Mouse (Mus musculus) midbrain, embryonic 15.5 days (tissue): Measurements from ENCODE around the gene Vps36. TPM values are rescaled to one million over a fixed set of nuclear protein-coding genes. Genes with fewer than 3 reads are reported as not detected.

Source experiments
- ATAC-seq: fragments of 200-750 bp; cut with Nextera tagmentation; replicated peaks from 2 replicates; pipeline ENCODE4 v1.8.0; 2017; ENCODE audit warnings: moderate TSS enrichment
- H3K27ac ChIP-seq: fragments of 300-500 bp; sonication (generic); 2 replicates; pipeline ENCODE4 v1.5.1; 2015; ENCODE audit warnings: mild to moderate bottlenecking, inconsistent platforms
- H3K27me3 ChIP-seq: fragments of 300-500 bp; sonication (generic); replicated peaks from 2 replicates; pipeline ENCODE4 v1.6.1; 2015; ENCODE audit warnings: inconsistent platforms
- H3K36me3 ChIP-seq: fragments of 300-500 bp; sonication (generic); replicated peaks from 2 replicates; pipeline ENCODE4 v1.6.1; 2015; ENCODE audit warnings: inconsistent platforms
- H3K4me1 ChIP-seq: fragments of 300-500 bp; sonication (generic); 2 replicates; pipeline ENCODE4 v1.6.1; 2015; ENCODE audit warnings: inconsistent platforms
- H3K4me2 ChIP-seq: fragments of 300-500 bp; sonication (generic); 2 replicates; pipeline ENCODE4 v1.6.1; 2015; ENCODE audit warnings: inconsistent platforms, mild to moderate bottlenecking, moderate library complexity
- H3K4me3 ChIP-seq: fragments of 300-500 bp; sonication (generic); 2 replicates; pipeline ENCODE4 v1.5.1; 2015; ENCODE audit warnings: mild to moderate bottlenecking, inconsistent platforms
- H3K9ac ChIP-seq: fragments of 300-500 bp; sonication (generic); 2 replicates; pipeline ENCODE4 v1.6.1; 2015; ENCODE audit warnings: mild to moderate bottlenecking, inconsistent platforms
- H3K9me3 ChIP-seq: fragments of 300-500 bp; sonication (generic); 2 replicates; pipeline ENCODE4 v1.6.1; 2016; ENCODE audit warnings: inconsistent platforms
- WGBS: fragments of 180-500 bp; shearing (Covaris S2); methylation state at CpG from one replicate; pipeline ENCODE4 v1.1.7; 2015; ENCODE audit warnings: mixed read lengths; 5-methylcytosine and 5-hydroxymethylcytosine counted together
- polyA plus RNA-seq: library from polyadenylated mRNA; unstranded; fragments of >200 nt; fragmentation: Nextera tagmentation; extraction: Ambion mirVana; gene quantifications from 2 replicates; pipeline ENCODE4 v1.2.1, GENCODE M21; 2015

The Vps36 gene
- polyA plus RNA-seq, result 40.7 and 42.3 TPM in 2 replicates

GRCm38 (mm10) chr8:22192660-22193431, at the start of gene Vps36:
Gene Vps36 (plus strand): TSS chr8:22192809.
- under 1% methylated on average over 73 of the region's 73 CpGs for WGBS

GRCm38 (mm10) chr8:22143764-22144491, 48.7 kb upstream of the Vps36 start:
- Histone ChIP-seq H3K36me3 (no peaks in the 10 kb centered on the region), H3K4me2 (no peak overlapping the region), H3K4me3 (no peak overlapping the region), H3K27ac (no peak overlapping the region), H3K27me3 (no peaks in the 10 kb centered on the region), H3K9ac (no peak overlapping the region), H3K4me1 (no peaks in the 10 kb centered on the region), H3K9me3 (no peaks in the 10 kb centered on the region)
- 88% methylated on average over 1 of the region's 1 CpGs for WGBS
- ATAC-seq, result no peak

More at GRCm38 (mm10) chr8:22192660-22193431, at the start of gene Vps36:
- H3K4me3 ChIP-seq, result peak within 1 kb of the TSS; percentile 96
- peaks cover 17% of the 10 kb centered on the region for H3K4me1 ChIP-seq
- peak; percentile 97 for ATAC-seq
- no peaks in the 10 kb centered on the region for H3K27me3 ChIP-seq
- H3K9me3 ChIP-seq, result no peaks in the 10 kb centered on the region
- no peaks in the 10 kb centered on the region for H3K36me3 ChIP-seq
- H3K27ac ChIP-seq, result peak within 1 kb of the TSS; percentile 99
- peak within 1 kb of the TSS; percentile 98 for H3K9ac ChIP-seq
- peak within 1 kb of the TSS; percentile 71 for H3K4me2 ChIP-seq

- 83% methylated on average over 6 of the region's 6 CpGs for WGBS
- no peaks in the 10 kb centered on the region for H3K4me1 ChIP-seq
- H3K4me2 ChIP-seq, result no peak overlapping the region
- no peaks in the 10 kb centered on the region for H3K9me3 ChIP-seq
- H3K27me3 ChIP-seq, result no peaks in the 10 kb centered on the region
- ATAC-seq, result no peak
- no peak overlapping the region for H3K27ac ChIP-seq
- no peaks in the 10 kb centered on the region for H3K36me3 ChIP-seq
- H3K4me3 ChIP-seq, result no peak overlapping the region
- no peak overlapping the region for H3K9ac ChIP-seq
These were observed 46.8 kb upstream of the Vps36 start for GRCm38 (mm10) chr8:22145831-22146230.

- WGBS, result 88% methylated on average over 9 of the region's 9 CpGs
- Histone ChIP-seq H3K27ac (no peak overlapping the region), H3K9ac (no peak overlapping the region), H3K4me3 (no peak overlapping the region), H3K4me1 (no peaks in the 10 kb centered on the region), H3K27me3 (no peaks in the 10 kb centered on the region), H3K9me3 (no peaks in the 10 kb centered on the region), H3K4me2 (no peak overlapping the region), H3K36me3 (no peaks in the 10 kb centered on the region)
- ATAC-seq, result no peak
These were observed 44.8 kb upstream of the Vps36 start for GRCm38 (mm10) chr8:22147706-22148366.

GRCm38 (mm10) chr8:22148367-22148740, 44.3 kb upstream of the Vps36 start:
- WGBS, result 94% methylated on average over 7 of the region's 7 CpGs

GRCm38 (mm10) chr8:22149643-22150344, 42.8 kb upstream of the Vps36 start:
- Histone ChIP-seq H3K27ac (no peak overlapping the region), H3K4me3 (no peak overlapping the region), H3K9me3 (no peaks in the 10 kb centered on the region), H3K4me1 (no peaks in the 10 kb centered on the region), H3K27me3 (no peaks in the 10 kb centered on the region), H3K36me3 (no peaks in the 10 kb centered on the region), H3K4me2 (no peak overlapping the region), H3K9ac (no peak overlapping the region)
- no peak for ATAC-seq
- WGBS, result 97% methylated on average over 11 of the region's 11 CpGs

More at GRCm38 (mm10) chr8:22148367-22148740, 44.3 kb upstream of the Vps36 start:
- H3K9ac ChIP-seq, result no peak overlapping the region
- H3K4me1 ChIP-seq, result no peaks in the 10 kb centered on the region
- no peak overlapping the region for H3K4me3 ChIP-seq
- no peak overlapping the region for H3K4me2 ChIP-seq
- no peak overlapping the region for H3K27ac ChIP-seq
- ATAC-seq, result no peak
- no peaks in the 10 kb centered on the region for H3K9me3 ChIP-seq
- H3K36me3 ChIP-seq, result no peaks in the 10 kb centered on the region
- H3K27me3 ChIP-seq, result no peaks in the 10 kb centered on the region

GRCm38 (mm10) chr8:22150345-22150663, 42.3 kb upstream of the Vps36 start:
- Histone ChIP-seq H3K9me3 (no peaks in the 10 kb centered on the region), H3K4me3 (no peak overlapping the region), H3K9ac (no peak overlapping the region), H3K4me1 (no peaks in the 10 kb centered on the region), H3K4me2 (no peak overlapping the region), H3K27me3 (no peaks in the 10 kb centered on the region), H3K27ac (no peak overlapping the region), H3K36me3 (no peaks in the 10 kb centered on the region)
- no peak for ATAC-seq
- WGBS, result 77% methylated on average over 3 of the region's 3 CpGs

- no peak for ATAC-seq
These were observed 30.4 kb upstream of the Vps36 start for GRCm38 (mm10) chr8:22162206-22162605.

GRCm38 (mm10) chr8:22164431-22164830, 28.2 kb upstream of the Vps36 start:
- H3K9ac ChIP-seq, result no peak overlapping the region
- WGBS, result 93% methylated on average over 10 of the region's 10 CpGs
- no peaks in the 10 kb centered on the region for H3K27me3 ChIP-seq
- H3K9me3 ChIP-seq, result no peaks in the 10 kb centered on the region
- H3K4me2 ChIP-seq, result no peak overlapping the region
- ATAC-seq, result no peak
- H3K4me1 ChIP-seq, result peaks cover 14% of the 10 kb centered on the region
- no peak overlapping the region for H3K27ac ChIP-seq
- H3K36me3 ChIP-seq, result no peaks in the 10 kb centered on the region
- no peak overlapping the region for H3K4me3 ChIP-seq

More at GRCm38 (mm10) chr8:22162206-22162605, 30.4 kb upstream of the Vps36 start:
- no peak overlapping the region for H3K4me3 ChIP-seq
- H3K9ac ChIP-seq, result no peak overlapping the region
- H3K27ac ChIP-seq, result no peak overlapping the region
- H3K4me2 ChIP-seq, result no peak overlapping the region
- H3K4me1 ChIP-seq, result peaks cover 14% of the 10 kb centered on the region
- H3K9me3 ChIP-seq, result no peaks in the 10 kb centered on the region
- H3K27me3 ChIP-seq, result no peaks in the 10 kb centered on the region
- 87% methylated on average over 8 of the region's 8 CpGs for WGBS
- no peaks in the 10 kb centered on the region for H3K36me3 ChIP-seq

GRCm38 (mm10) chr8:22165251-22166079, 27.1 kb upstream of the Vps36 start:
- H3K4me2 ChIP-seq, result peak overlapping the region; percentile 55
- peak; percentile 42 for ATAC-seq
- peak overlapping the region; percentile 62 for H3K9ac ChIP-seq
- H3K9me3 ChIP-seq, result no peaks in the 10 kb centered on the region
- peaks cover 14% of the 10 kb centered on the region for H3K4me1 ChIP-seq
- peak overlapping the region; percentile 88 for H3K27ac ChIP-seq
- H3K36me3 ChIP-seq, result no peaks in the 10 kb centered on the region
- whole genome bisulfite sequencing, result 57% methylated on average over 10 of the region's 10 CpGs
- H3K4me3 ChIP-seq, result peak overlapping the region; percentile 63
- H3K27me3 ChIP-seq, result no peaks in the 10 kb centered on the region

GRCm38 (mm10) chr8:22166080-22166603, 26.5 kb upstream of the Vps36 start, which contains the start of gene Nek3:
Gene Nek3 (minus strand): TSS chr8:22166435.
- Histone ChIP-seq H3K9ac (peak within 1 kb of the TSS; percentile 62), H3K4me3 (peak within 1 kb of the TSS; percentile 63), H3K4me2 (peak within 1 kb of the TSS; percentile 55), H3K27ac (peak within 1 kb of the TSS; percentile 88), H3K27me3 (no peaks in the 10 kb centered on the region), H3K9me3 (no peaks in the 10 kb centered on the region), H3K4me1 (peaks cover 14% of the 10 kb centered on the region), H3K36me3 (no peaks in the 10 kb centered on the region)
- under 1% methylated on average over 39 of the region's 43 CpGs for WGBS
- peak; percentile 99 for ATAC-seq
